Mouse (Mus musculus) heart, embryonic 16.5 days (tissue): Measurements from ENCODE around the gene Pigw. TPM values are rescaled to one million over a fixed set of nuclear protein-coding genes. Genes with fewer than 3 reads are reported as not detected.

Experiments used
- ATAC-seq: fragments of 200-750 bp; cut with Nextera tagmentation; replicated peaks from 2 replicates; pipeline ENCODE4 v1.8.0; 2017; ENCODE audit warnings: moderate number of reproducible peaks; ENCODE audit not compliant: insufficient read depth, low FRiP score; ENCODE audit errors: extremely low read depth
- H3K27ac ChIP-seq: fragments of 300-500 bp; sonication (generic); 2 replicates; pipeline ENCODE4 v1.5.1; 2014; ENCODE audit warnings: mild to moderate bottlenecking, low read length, control low read depth, moderate library complexity
- H3K27me3 ChIP-seq: fragments of 300-500 bp; sonication (generic); 2 replicates; pipeline ENCODE4 v1.6.1; 2014; ENCODE audit warnings: low read length, mixed read lengths; ENCODE audit not compliant: control insufficient read depth, insufficient read depth
- H3K36me3 ChIP-seq: fragments of 300-500 bp; sonication (generic); 2 replicates; pipeline ENCODE4 v1.6.1; 2014; ENCODE audit not compliant: control insufficient read depth, insufficient read depth
- H3K4me1 ChIP-seq: fragments of 300-500 bp; sonication (generic); 2 replicates; pipeline ENCODE4 v1.6.1; 2014; ENCODE audit warnings: low read length, mixed read lengths; ENCODE audit not compliant: control insufficient read depth, insufficient read depth
- H3K4me2 ChIP-seq: fragments of 300-500 bp; sonication (generic); 2 replicates; pipeline ENCODE4 v1.6.1; 2014; ENCODE audit warnings: low read depth, mild to moderate bottlenecking, control low read depth, low read length
- H3K4me3 ChIP-seq: fragments of 300-500 bp; sonication (generic); 2 replicates; pipeline ENCODE4 v1.5.1; 2014; ENCODE audit warnings: mild to moderate bottlenecking, control low read depth, low read length
- H3K9ac ChIP-seq: fragments of 300-500 bp; sonication (generic); 2 replicates; pipeline ENCODE4 v1.6.1; 2014; ENCODE audit warnings: low read length, control low read depth
- H3K9me3 ChIP-seq: fragments of 300-500 bp; sonication (generic); replicated peaks from 2 replicates; pipeline ENCODE4 v1.6.1; 2016; ENCODE audit warnings: low read length; ENCODE audit not compliant: control insufficient read depth
- WGBS: fragments of 180-500 bp; shearing (Covaris S2); extraction: QIAGEN DNeasy Blood & Tissue Kit; methylation state at CpG from one replicate; pipeline ENCODE4 v1.1.7; 2014; 5-methylcytosine and 5-hydroxymethylcytosine counted together
- polyA plus RNA-seq: library from polyadenylated mRNA; unstranded; fragments of >200 nt; fragmentation: Nextera tagmentation; extraction: Ambion mirVana; gene quantifications from 2 replicates; pipeline ENCODE4 v1.2.1, GENCODE M21; 2015

Pigw gene
- polyA plus RNA-seq, result 2.8 and 3.0 TPM in 2 replicates

DNA sequence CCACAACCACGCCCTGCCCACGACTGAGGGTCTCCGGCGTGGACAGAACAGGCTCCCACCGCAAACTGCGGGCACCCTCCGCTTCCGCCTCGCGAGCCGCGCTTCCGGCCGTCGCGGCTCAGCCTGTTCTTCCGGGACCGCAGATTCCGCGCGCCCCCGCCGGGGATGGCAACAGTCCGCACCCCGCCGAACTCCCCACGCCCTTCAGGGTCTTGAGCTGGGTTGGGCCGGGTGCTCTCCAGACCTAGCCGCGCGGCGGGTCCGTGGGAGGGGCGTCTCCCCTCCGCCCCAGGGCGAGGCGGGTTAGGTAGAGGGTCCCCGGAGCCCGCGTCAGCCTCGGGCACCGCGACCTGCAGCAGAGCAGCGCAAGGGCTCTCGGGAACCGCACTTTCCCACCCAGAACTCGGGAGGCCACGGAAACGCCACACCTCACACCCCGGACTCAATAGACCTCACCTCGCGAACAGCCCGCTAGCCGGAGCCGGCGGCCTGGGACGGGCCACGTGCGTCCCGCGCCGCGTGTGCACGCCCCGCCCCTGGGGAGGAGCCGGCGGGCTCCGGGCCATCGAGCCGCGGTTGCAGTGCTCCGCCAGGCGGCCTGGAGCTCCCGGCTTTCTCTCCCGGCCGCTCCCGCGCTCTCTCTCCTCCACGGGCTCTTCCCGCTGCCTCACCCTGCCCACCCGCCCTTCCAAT is at the start of gene Pigw, which contains the start of gene Myo19:
Gene Pigw, minus strand, starts transcription at position 514 of the 693 bp plus-strand sequence.
Gene Myo19, plus strand, starts transcription at position 377 of the 693 bp plus-strand sequence.
- ATAC-seq, result peak; percentile 97
- Histone ChIP-seq H3K9me3 (no peaks in the 10 kb centered on the region), H3K4me3 (peak within 1 kb of the TSS; percentile 95), H3K4me1 (peaks cover 14% of the 10 kb centered on the region), H3K36me3 (peaks cover 15% of the 10 kb centered on the region), H3K9ac (peak within 1 kb of the TSS; percentile 95), H3K27ac (peak within 1 kb of the TSS; percentile 98), H3K27me3 (no peaks in the 10 kb centered on the region), H3K4me2 (peak within 1 kb of the TSS; percentile 97)
- under 1% methylated on average over 81 of the region's 81 CpGs for WGBS

DNA sequence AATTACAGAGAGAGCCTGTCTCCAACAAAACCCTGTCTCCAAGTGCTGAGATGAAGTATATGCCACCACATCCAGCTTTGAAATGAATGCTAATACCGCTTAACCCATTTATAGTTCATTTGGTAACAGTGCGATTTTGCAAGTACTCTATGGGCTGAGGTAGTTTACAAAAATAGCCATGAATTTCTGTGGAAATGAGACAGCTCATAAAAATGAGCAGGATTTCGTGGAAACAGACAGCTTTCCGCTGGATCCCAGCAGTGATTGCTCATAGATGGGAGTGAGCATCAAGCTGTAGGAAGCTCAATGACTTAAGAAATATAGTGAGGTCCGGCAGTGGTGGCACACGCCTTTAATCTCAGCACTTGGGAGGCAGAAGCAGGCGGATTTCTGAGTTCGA is 40.9 kb upstream of the Pigw start:
- Histone ChIP-seq H3K9me3 (no peaks in the 10 kb centered on the region), H3K36me3 (no peaks in the 10 kb centered on the region), H3K4me3 (no peak overlapping the region), H3K27me3 (no peaks in the 10 kb centered on the region), H3K9ac (no peak overlapping the region), H3K27ac (no peak overlapping the region), H3K4me1 (peaks cover 3% of the 10 kb centered on the region; the same call in 1 of the 2 replicates), H3K4me2 (no peak overlapping the region)
- no peak for ATAC-seq
- WGBS, result 77% methylated on average over 8 of the region's 8 CpGs

DNA sequence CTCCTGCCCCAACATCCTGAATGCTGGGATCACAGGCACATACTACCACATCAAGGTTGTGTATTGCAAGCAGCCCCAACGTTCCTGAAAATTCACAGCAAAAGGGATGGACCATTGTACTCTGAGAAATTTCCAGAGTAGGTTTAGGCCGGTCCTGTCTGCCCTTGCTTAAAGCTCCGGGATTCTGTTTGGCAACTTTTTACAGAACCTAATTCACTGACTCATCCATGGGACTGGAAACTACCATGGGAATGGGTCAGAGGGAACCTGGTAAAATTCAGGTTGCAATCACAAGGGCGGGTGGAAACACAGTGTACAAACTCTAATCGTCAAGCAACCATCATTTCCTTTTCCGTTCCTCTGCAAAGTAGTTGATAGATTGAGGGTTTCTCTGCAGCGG is 39.9 kb upstream of the Pigw start:
- Histone ChIP-seq H3K4me1 (peaks cover 8% of the 10 kb centered on the region), H3K27ac (no peak overlapping the region), H3K9ac (no peak overlapping the region), H3K27me3 (no peaks in the 10 kb centered on the region), H3K4me3 (no peak overlapping the region), H3K9me3 (no peaks in the 10 kb centered on the region), H3K4me2 (no peak overlapping the region), H3K36me3 (no peaks in the 10 kb centered on the region)
- no peak for ATAC-seq
- 54% methylated on average over 7 of the region's 7 CpGs for WGBS

DNA sequence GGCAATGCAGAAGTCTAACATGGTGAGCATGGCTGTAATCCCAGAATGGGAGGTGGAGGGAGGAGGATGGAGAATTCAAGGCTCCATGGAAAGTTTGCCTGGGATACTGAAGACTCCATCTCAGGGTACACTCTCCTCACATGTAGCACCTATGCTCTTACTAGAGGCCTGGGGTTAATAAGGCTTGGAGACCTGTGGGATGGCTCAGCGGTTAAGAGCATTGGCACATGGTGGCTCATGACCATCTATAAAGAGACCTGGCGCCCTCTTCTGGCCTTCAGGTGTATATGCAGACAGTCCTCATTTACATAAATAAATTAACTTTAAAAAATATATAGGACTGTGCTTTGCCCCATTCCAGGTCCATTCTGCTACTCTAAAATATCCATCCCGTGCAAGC is 39.2 kb upstream of the Pigw start:
- H3K27me3 ChIP-seq, result no peaks in the 10 kb centered on the region
- no peak overlapping the region for H3K9ac ChIP-seq
- H3K36me3 ChIP-seq, result no peaks in the 10 kb centered on the region
- 41% methylated on average over 3 of the region's 3 CpGs for WGBS
- ATAC-seq, result no peak
- H3K4me3 ChIP-seq, result no peak overlapping the region
- H3K9me3 ChIP-seq, result no peaks in the 10 kb centered on the region
- H3K4me1 ChIP-seq, result peaks cover 10% of the 10 kb centered on the region
- no peak overlapping the region for H3K4me2 ChIP-seq
- H3K27ac ChIP-seq, result no peak overlapping the region

DNA sequence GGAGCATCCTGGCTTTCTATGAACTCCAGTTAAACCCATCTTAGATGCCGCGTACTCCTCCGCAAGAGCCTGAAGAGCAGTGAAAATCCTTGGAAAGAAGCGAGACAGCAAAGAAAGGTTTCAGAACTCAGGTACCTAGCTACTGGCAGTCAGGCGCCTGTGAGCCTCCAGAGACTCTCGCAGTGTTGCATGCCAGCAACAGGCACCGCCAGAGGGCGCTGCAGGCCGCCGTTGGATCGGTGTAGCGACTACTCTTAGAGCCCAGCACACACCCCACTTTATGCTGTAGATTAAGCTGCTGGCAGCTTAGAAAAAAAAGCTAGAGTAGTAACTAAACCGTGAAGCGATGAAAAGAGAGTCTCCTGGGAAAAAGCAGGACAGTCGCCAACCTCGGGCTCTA is 38.3 kb upstream of the Pigw start:
- ATAC-seq, result peak; percentile 51; the same call in 1 of the 2 replicates

DNA sequence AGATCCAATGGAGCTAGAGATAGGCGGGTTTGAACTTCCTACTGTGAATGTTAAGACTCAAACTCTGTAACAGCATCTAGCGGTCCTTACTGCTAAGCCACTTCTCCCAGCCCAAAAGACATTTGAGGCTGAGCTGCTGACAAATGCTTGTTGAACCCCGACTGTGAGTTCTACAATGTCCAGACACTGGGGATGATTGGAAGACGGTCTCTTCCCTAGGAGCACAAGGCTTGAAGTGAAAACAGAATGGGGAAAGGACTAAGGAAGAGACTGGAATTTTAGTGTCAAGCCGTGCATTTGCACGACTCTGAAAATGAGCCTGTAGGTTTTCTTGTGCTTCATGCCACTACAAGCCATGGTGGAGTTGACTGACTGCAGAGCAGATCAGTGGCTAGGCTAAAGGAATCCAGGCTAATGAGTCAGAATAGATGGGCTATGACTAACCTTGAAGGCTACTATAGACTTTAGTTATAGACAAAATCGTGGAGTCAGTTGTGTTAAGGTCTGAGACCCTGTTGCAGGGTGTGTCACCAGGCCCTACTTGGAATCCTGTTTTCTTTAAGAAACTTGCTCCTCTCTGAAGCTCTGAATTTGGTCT is 36.7 kb upstream of the Pigw start:
- H3K9ac ChIP-seq, result peak overlapping the region; percentile 85
- H3K4me1 ChIP-seq, result peaks cover 10% of the 10 kb centered on the region
- no peaks in the 10 kb centered on the region for H3K27me3 ChIP-seq
- peak overlapping the region; percentile 81 for H3K4me3 ChIP-seq
- 49% methylated on average over 7 of the region's 7 CpGs for WGBS
- no peak overlapping the region for H3K27ac ChIP-seq
- peak overlapping the region; percentile 73 for H3K4me2 ChIP-seq
- H3K9me3 ChIP-seq, result no peaks in the 10 kb centered on the region
- ATAC-seq, result no peak
- H3K36me3 ChIP-seq, result peaks cover 4% of the 10 kb centered on the region; the same call in 1 of the 2 replicates

More for the DNA sequence above, 38.3 kb upstream of the Pigw start:
- Histone ChIP-seq H3K9me3 (no peaks in the 10 kb centered on the region), H3K4me3 (no peak overlapping the region), H3K27ac (no peak overlapping the region), H3K27me3 (no peaks in the 10 kb centered on the region), H3K36me3 (no peaks in the 10 kb centered on the region), H3K4me2 (peak overlapping the region; percentile 37; the same call in 1 of the 2 replicates), H3K9ac (no peak overlapping the region), H3K4me1 (peaks cover 10% of the 10 kb centered on the region)
- WGBS, result 6% methylated on average over 16 of the region's 16 CpGs

DNA sequence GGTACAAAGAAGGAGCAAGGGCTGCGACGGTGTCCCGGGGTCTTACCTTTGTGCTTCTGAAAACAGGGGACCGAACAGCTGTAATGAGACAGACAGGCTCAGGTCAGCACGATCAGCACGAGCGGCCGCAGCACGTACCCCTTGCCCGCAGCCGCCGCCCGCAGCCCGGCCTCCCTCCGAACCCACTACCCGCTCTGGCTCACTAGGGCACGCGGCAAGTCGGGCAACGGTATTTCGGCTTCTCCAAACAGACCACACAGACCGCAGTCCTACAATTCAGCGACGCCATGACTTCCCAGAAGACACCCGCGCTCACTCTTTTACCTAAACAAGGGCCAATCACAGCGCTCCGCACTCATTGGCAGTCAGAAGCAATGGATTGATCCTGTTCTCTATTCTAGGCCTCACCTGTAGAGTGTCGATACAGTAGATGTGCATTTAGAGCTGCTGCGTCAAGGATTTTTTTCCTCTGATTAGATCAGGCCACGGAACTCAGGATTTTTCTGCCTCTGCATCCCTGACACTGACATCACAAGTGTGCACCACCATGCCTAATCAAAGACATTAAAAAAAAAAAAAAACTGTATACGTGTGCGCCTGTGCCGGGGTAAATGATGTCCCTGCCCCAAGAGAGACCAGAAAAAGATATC is 36.1 kb upstream of the Pigw start, which contains the start of gene Znhit3:
Gene Znhit3, minus strand, starts transcription at position 314 of the 650 bp plus-strand sequence.
- peak; percentile 85 for ATAC-seq
- Histone ChIP-seq H3K4me3 (peak within 1 kb of the TSS; percentile 81), H3K4me2 (peak within 1 kb of the TSS; percentile 73), H3K36me3 (peaks cover 9% of the 10 kb centered on the region), H3K27me3 (no peaks in the 10 kb centered on the region), H3K27ac (peak within 1 kb of the TSS; percentile 9; the same call in 1 of the 2 replicates), H3K9ac (peak within 1 kb of the TSS; percentile 85), H3K9me3 (no peaks in the 10 kb centered on the region), H3K4me1 (peaks cover 10% of the 10 kb centered on the region)
- 4% methylated on average over 34 of the region's 34 CpGs for WGBS

DNA sequence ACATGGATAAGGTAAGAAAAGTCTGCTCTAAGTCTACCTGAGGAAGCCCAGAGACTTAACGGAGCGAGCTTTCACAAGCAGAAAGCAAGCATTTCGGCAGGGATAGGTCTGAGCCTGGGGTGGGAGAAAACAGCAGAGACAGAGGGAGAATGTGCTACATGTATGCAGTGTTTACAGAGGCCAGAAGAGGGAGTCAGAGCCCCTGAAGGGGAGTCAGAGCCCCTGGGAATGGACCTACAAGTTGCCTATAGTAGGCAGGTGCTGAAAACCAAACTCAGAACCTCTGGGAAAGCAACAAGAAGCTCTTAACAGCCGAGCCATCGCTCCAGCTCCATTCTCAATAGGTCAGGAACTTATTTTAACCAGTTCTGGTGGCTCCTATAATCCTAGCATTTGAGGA is 34.6 kb upstream of the Pigw start:
- WGBS, result 82% methylated on average over 5 of the region's 5 CpGs
- Histone ChIP-seq H3K4me1 (peaks cover 10% of the 10 kb centered on the region), H3K4me2 (no peak overlapping the region), H3K36me3 (peaks cover 21% of the 10 kb centered on the region), H3K27ac (no peak overlapping the region), H3K27me3 (no peaks in the 10 kb centered on the region), H3K9ac (no peak overlapping the region), H3K4me3 (no peak overlapping the region), H3K9me3 (no peaks in the 10 kb centered on the region)
- no peak for ATAC-seq

DNA sequence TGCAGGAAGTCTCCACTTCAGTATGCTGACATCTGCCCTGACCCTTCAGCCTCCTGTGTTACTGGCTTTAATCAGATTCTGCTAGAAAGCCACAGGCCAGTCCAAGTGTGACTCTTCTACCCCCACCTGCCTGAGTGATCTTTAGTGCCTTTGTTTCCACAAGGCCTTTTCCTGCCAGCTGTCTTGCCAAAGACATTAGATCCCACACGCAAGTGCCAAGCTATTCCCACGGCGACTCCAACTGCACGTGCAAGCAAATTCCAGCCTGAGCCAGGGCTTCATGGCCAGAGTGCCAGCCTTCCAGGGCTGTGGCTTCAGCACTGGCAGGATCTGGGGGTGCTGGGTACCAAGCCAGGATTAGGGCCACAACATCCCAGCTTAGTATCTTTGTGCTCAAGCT is 30.3 kb upstream of the Pigw start:
- Histone ChIP-seq H3K36me3 (peaks cover 48% of the 10 kb centered on the region), H3K4me1 (peaks cover 5% of the 10 kb centered on the region), H3K27me3 (no peaks in the 10 kb centered on the region), H3K27ac (no peak overlapping the region), H3K9ac (no peak overlapping the region), H3K4me2 (no peak overlapping the region), H3K4me3 (no peak overlapping the region), H3K9me3 (no peaks in the 10 kb centered on the region)
- ATAC-seq, result no peak
- 77% methylated on average over 4 of the region's 4 CpGs for WGBS
